Mouse (Mus musculus) CD4-positive helper T cell, adult 2 months (primary cell): ENCODE measurements at regions not wholly inside any gene's neighbourhood (a gene's known extent, or its start where the extent isn't known, plus 50 kb on each side); places are given as distances from the start of the nearest gene placed in this dataset.
"Not testable (repeated sequence)": the region's sequence is repeated elsewhere in the genome, so short reads cannot be mapped to it uniquely, and the experiment has no call there.

Experiments used
- DNase-seq: peaks from one replicate; pipeline ENCODE4 v3.0.0-alpha.2; 2012; ENCODE audit warnings: low read depth, missing footprints, low spot score

DNA sequence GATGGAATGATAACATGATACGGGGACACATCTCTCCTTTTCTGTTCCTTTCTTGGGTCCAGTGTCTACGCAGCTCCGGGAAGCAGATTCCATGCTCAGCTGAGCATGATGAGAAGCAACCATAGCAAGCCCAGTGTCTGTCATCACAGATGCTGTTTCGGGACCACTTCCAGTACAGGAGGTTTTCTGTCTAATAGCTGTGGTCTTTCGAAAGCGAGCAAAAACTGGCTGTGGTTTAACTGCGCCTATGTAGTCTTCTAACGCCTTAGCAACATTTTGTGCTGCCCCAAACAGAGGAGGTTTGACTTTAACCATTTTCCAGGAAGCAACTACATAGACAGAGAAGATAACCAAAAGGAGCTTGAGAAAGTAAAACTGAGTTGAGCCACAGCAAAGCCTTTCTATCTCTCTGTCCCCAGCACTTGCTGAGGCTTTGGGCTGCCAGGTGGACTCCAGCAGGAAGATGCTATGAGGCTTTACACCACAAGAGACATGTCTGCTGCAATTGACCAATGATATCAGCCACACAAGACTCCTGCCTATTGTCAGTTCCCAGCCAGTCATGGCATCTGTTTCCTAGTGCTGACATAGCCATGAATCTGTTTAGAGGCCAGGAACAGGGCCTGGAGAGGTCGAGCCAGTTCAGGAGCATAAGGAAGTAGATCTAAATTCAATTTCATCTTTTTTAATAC, 95.1 kb downstream of the Stard3nl start:
- DNase-seq = not testable (repeated sequence)

- DNase-seq = no peak
These were observed 99.3 kb downstream of the Stard3nl start for GRCm38 (mm10) chr13:19296325-19296724.

DNA sequence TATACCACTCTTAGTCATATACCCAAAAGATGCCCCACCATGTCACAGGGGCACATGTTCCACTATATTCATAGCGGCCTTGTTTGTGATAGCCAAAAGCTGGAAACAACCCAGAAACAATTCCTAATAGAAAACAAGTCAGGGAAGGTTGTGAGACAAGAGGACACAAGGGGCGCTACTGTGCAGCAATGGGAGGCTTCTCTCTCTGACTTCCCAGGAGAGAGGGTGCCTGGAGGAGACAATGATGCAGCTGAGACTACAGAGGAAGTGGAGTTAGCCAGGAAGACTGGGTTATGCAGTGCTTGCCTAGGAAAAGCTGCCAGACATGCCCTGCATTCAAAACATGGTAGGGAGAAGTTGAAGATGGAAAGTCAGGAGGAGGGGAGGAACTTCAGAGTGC, 102.6 kb downstream of the Stard3nl start:
- DNase-seq = no peak

DNA sequence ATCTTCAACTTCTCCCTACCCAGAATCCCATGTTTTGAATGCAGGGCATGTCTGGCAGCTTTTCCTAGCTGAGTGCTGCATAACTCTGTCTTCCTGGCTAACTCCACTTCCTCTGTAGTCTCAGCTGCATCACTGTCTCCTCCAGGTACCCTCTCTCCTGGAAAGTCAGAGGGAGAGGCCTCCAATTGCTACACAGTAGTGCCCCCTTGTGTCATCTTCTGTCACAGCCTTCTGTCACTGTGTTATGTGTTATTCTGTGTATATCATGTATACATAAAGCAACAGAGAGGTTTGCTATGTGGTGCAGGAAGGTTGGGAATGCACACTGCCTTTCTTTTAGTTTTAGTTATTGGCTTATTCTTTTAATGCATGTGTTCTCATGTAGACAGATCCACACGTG, 112.4 kb downstream of the Stard3nl start:
- DNase-seq = no peak

- DNase-seq = not testable (repeated sequence)
These were observed 122.9 kb downstream of the Stard3nl start for GRCm38 (mm10) chr13:19272548-19273295.

GRCm38 (mm10) chr13:19264996-19265395, 130.6 kb downstream of the Stard3nl start:
- DNase-seq = not testable (repeated sequence)

- DNase-seq = not testable (repeated sequence)
These were observed 149.0 kb downstream of the Stard3nl start for GRCm38 (mm10) chr13:19246558-19246957.

GRCm38 (mm10) chr13:19242580-19242979, 153.0 kb downstream of the Stard3nl start:
- peak; percentile 11 for DNase-seq

- peak; percentile 40 for DNase-seq
These were observed 159.3 kb downstream of the Stard3nl start for GRCm38 (mm10) chr13:19236340-19236739.

DNA sequence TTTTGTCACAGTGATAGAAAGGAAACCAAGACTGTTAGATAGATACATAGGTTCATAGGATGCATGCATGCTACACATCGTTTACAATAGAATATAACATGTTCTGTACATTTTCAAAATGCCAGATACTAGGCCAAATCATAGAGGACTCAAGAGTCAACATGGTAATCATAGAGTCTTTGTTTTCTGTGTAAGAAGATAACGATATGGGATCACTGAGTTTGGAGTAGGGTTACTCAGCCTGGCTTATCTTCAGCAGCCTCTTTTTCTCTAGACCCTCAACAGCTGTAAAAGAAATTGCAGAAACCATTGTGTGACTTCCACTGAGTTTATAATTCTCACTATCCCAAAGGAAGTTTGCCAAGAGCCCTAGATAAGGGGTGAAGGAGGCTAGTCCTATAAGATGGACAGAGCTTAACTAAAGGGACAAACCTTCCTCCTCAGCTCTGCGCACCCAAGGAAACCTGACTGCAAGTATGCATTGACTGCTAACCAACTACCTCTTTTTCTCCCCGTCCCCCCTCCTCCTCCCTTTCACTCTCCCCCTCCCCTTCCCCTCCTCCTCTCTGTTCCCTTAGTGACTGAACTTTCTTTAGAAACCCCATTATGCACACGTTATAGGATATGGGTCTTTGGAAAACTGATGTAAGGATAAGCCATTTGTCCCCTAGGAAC, 160.8 kb downstream of the Stard3nl start:
- DNase-seq = no peak

GRCm38 (mm10) chr13:19220004-19220403, 175.6 kb downstream of the Stard3nl start:
- not testable (repeated sequence) for DNase-seq

- DNase-seq = peak; percentile 22
These were observed 176.1 kb downstream of the Stard3nl start for GRCm38 (mm10) chr13:19219383-19219991.

DNA sequence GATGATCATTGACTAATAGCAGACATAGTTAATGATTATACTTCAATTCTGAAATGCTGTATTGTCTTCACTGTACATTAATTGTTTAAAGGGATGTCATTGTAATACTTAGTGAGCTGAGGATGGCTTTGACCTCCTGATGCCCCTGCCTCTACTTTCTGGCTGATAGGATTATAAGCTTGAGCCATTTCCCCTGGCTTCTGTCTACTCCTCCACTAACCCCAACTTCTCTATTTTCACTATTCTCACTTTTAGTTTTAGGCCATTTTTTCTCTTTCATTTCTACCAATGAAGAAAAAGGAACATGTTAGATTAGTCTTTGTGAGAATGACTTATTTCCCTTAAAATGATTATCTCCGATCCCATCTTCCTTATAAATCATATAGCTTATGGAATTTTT, 190.9 kb downstream of the Stard3nl start:
- DNase-seq = no peak

GRCm38 (mm10) chr13:19202320-19202719, 193.3 kb downstream of the Stard3nl start:
- DNase-seq = not testable (repeated sequence)
